Mouse (Mus musculus): Measurements from ENCODE around the gene Plk3. TPM values are rescaled to one million over a fixed set of nuclear protein-coding genes. Genes with fewer than 3 reads are reported as not detected.

Plk3 gene
- total RNA-seq, 2 experiments from 2014 or later: 1.5 to 2.1 TPM

- no peak for DNase-seq (ENCODE audit: low spot score)
- intact Hi-C loops (cut with DNase I): loop anchor here (5.0 kb wide), 2 partner anchors 105 to 120 kb away; partner anchors contain the start of gene Eif2b3
Measured at GRCm38 (mm10) chr4:117122209-117122608, 11.6 kb downstream of the Plk3 start.

- intact Hi-C loops (cut with DNase I): loop anchor here (2.0 to 5.0 kb wide), 3 partner anchors 18 to 118 kb away; partner anchors contain the start of gene Eif2b3
- DNase-seq (ENCODE audit: low spot score): peak; percentile 95
Measured at GRCm38 (mm10) chr4:117120445-117121414, 13.0 kb downstream of the Plk3 start.

GRCm38 (mm10) chr4:117120052-117120444 is 13.7 kb downstream of the Plk3 start:
- intact Hi-C loops (cut with DNase I): loop anchor here (2.0 to 5.0 kb wide), 3 partner anchors 19 to 118 kb away; partner anchors contain the start of gene Eif2b3
- no peak for DNase-seq (ENCODE audit: low spot score)

GRCm38 (mm10) chr4:117119636-117120035 is 14.1 kb downstream of the Plk3 start:
- intact Hi-C loops (cut with DNase I): loop anchor here (2.0 to 5.0 kb wide), 3 partner anchors 19 to 117 kb away; partner anchors contain the start of gene Eif2b3
- DNase-seq (ENCODE audit: low spot score): no peak

- DNase-seq (ENCODE audit: low spot score): no peak
- intact Hi-C loops (cut with DNase I): no loop called here
Measured at GRCm38 (mm10) chr4:117117931-117118330, 15.8 kb downstream of the Plk3 start.

GRCm38 (mm10) chr4:117115592-117115991 is 18.2 kb downstream of the Plk3 start:
- DNase-seq (ENCODE audit: low spot score): no peak
- intact Hi-C loops (cut with DNase I): no loop called here

GRCm38 (mm10) chr4:117113237-117113636 is 20.5 kb downstream of the Plk3 start:
- intact Hi-C loops (cut with DNase I): no loop called here

GRCm38 (mm10) chr4:117110985-117111384 is 22.8 kb downstream of the Plk3 start:
- intact Hi-C loops (cut with DNase I): no loop called here
- no peak for DNase-seq (ENCODE audit: low spot score)

More at GRCm38 (mm10) chr4:117113237-117113636, 20.5 kb downstream of the Plk3 start:
- no peak for DNase-seq (ENCODE audit: low spot score)

GRCm38 (mm10) chr4:117110249-117110648 is 23.5 kb downstream of the Plk3 start:
- intact Hi-C loops (cut with DNase I): no loop called here
- DNase-seq (ENCODE audit: low spot score): no peak

GRCm38 (mm10) chr4:117109330-117109729 is 24.4 kb downstream of the Plk3 start:
- intact Hi-C loops (cut with DNase I): no loop called here
- DNase-seq (ENCODE audit: low spot score): no peak

GRCm38 (mm10) chr4:117108524-117108849 is 25.3 kb downstream of the Plk3 start:
- intact Hi-C loops (cut with DNase I): no loop called here
- no peak for DNase-seq (ENCODE audit: low spot score)

GRCm38 (mm10) chr4:117107813-117108523 is 25.8 kb downstream of the Plk3 start:
- no peak for DNase-seq (ENCODE audit: low spot score)
- intact Hi-C loops (cut with DNase I): no loop called here

- intact Hi-C loops (cut with DNase I): no loop called here
Measured at GRCm38 (mm10) chr4:117105127-117105526, 28.6 kb downstream of the Plk3 start.

GRCm38 (mm10) chr4:117104672-117105071 is 29.1 kb downstream of the Plk3 start:
- no peak for DNase-seq (ENCODE audit: low spot score)
- intact Hi-C loops (cut with DNase I): loop anchor here (5.0 kb wide), 1 partner anchor 38 kb away; no protein-coding TSS in a partner anchor

More at GRCm38 (mm10) chr4:117105127-117105526, 28.6 kb downstream of the Plk3 start:
- DNase-seq (ENCODE audit: low spot score): no peak

- intact Hi-C loops (cut with DNase I): loop anchor here (5.0 kb wide), 1 partner anchor 41 kb away; no protein-coding TSS in a partner anchor
- DNase-seq (ENCODE audit: low spot score): no peak
Measured at GRCm38 (mm10) chr4:117101218-117101617, 32.5 kb downstream of the Plk3 start.

GRCm38 (mm10) chr4:117100036-117100435 is 33.7 kb downstream of the Plk3 start:
- intact Hi-C loops (cut with DNase I): loop anchor here (5.0 kb wide), 1 partner anchor 42 kb away; no protein-coding TSS in a partner anchor
- DNase-seq (ENCODE audit: low spot score): no peak

- intact Hi-C loops (cut with DNase I): no loop called here
- no peak for DNase-seq (ENCODE audit: low spot score)
Measured at GRCm38 (mm10) chr4:117098764-117099036, 35.1 kb downstream of the Plk3 start.

GRCm38 (mm10) chr4:117097969-117098763 is 35.6 kb downstream of the Plk3 start:
- no peak for DNase-seq (ENCODE audit: low spot score)
- intact Hi-C loops (cut with DNase I): no loop called here

GRCm38 (mm10) chr4:117096666-117097065 is 37.1 kb downstream of the Plk3 start:
- DNase-seq (ENCODE audit: low spot score): no peak
- intact Hi-C loops (cut with DNase I): no loop called here

Measured in heart, postnatal 25 days (tissue).